Mouse (Mus musculus) urinary bladder, postnatal 36 days (tissue): Measurements from ENCODE around the gene Med27.

Experiments
- DNase-seq, 2 experiments: peaks; one replicate each; pipeline ENCODE4 v3.0.0; 2022; ENCODE audit warnings: low spot score in 2 of 2, mixed read lengths in 1 of 2

Med27 gene

GRCm38 (mm10) chr2:29346629-29347271, at the start of gene Med27:
Gene Med27 (plus strand): TSS chr2:29346819.
- peak; percentile 92 to 96 for DNase-seq

GRCm38 (mm10) chr2:29309966-29310365, 36.7 kb upstream of the Med27 start:
- DNase-seq: no peak

- DNase-seq: no peak
These were observed 34.6 kb upstream of the Med27 start for GRCm38 (mm10) chr2:29312058-29312457.

GRCm38 (mm10) chr2:29317906-29318470, 28.6 kb upstream of the Med27 start:
- no peak for DNase-seq

GRCm38 (mm10) chr2:29318596-29318995, 28.0 kb upstream of the Med27 start:
- DNase-seq: no peak

GRCm38 (mm10) chr2:29320229-29320751, 26.3 kb upstream of the Med27 start:
- DNase-seq: no peak

- no peak for DNase-seq
These were observed 25.8 kb upstream of the Med27 start for GRCm38 (mm10) chr2:29320780-29321179.

- no peak for DNase-seq
These were observed 22.2 kb upstream of the Med27 start for GRCm38 (mm10) chr2:29324456-29324855.

GRCm38 (mm10) chr2:29330471-29330870, 16.1 kb upstream of the Med27 start:
- DNase-seq: no peak

- no peak for DNase-seq
These were observed 8.2 kb upstream of the Med27 start for GRCm38 (mm10) chr2:29338396-29338795.

- no peak for DNase-seq
These were observed 12.2 kb downstream of the Med27 start for GRCm38 (mm10) chr2:29358696-29359375.

GRCm38 (mm10) chr2:29360956-29361355, 14.3 kb downstream of the Med27 start:
- no peak for DNase-seq

- DNase-seq: no peak
These were observed 18.5 kb downstream of the Med27 start for GRCm38 (mm10) chr2:29365000-29365695.

- DNase-seq: no peak
These were observed 22.1 kb downstream of the Med27 start for GRCm38 (mm10) chr2:29368730-29369129.

- no peak for DNase-seq
These were observed 25.6 kb downstream of the Med27 start for GRCm38 (mm10) chr2:29372176-29372575.

- DNase-seq: no peak
These were observed 35.1 kb downstream of the Med27 start for GRCm38 (mm10) chr2:29381683-29382082.

- DNase-seq: no peak
These were observed 36.0 kb downstream of the Med27 start for GRCm38 (mm10) chr2:29382583-29382982.

GRCm38 (mm10) chr2:29383133-29383532, 36.5 kb downstream of the Med27 start:
- no peak for DNase-seq

GRCm38 (mm10) chr2:29385405-29385804, 38.8 kb downstream of the Med27 start:
- DNase-seq: no peak

- no peak for DNase-seq
These were observed 40.6 kb downstream of the Med27 start for GRCm38 (mm10) chr2:29387268-29387667.

GRCm38 (mm10) chr2:29388937-29389336, 42.3 kb downstream of the Med27 start:
- DNase-seq: no peak

GRCm38 (mm10) chr2:29391086-29391485, 44.5 kb downstream of the Med27 start:
- DNase-seq: no peak
